Comparison of ENCODE assay signal across 11 mouse cellular contexts in genomic region chr15:81846755-81847154, GRCm38 (mm10). TPM values are rescaled to one million over a fixed set of nuclear protein-coding genes. Genes with fewer than 3 reads are reported as not detected.
DNase-seq lines count a peak whose midpoint lies in the region; ATAC-seq lines count a peak whose summit lies in the region.
"Had no signal": no experiment of that assay in that cellular context is flagged by ENCODE, and none has a peak within 500 bp of the region (broad histone marks: within the 10 kb centered on the region; RNA-seq: fewer than 3 reads in every experiment).

No protein-coding gene starts in this region.

- no peak for ATAC-seq in CD4-positive, CD25-positive, alpha-beta regulatory T cell, adult 4 months
- ATAC-seq: forebrain, embryonic 15.5 days had no signal

- intact Hi-C loops in gastrocnemius, postnatal 14 days (cut with DNase I; ENCODE audit: low total_unique reads): no loop called here

- DNase-seq in gastrocnemius, postnatal 14 days: peak; percentile 47
- no peak for DNase-seq in gastrocnemius, postnatal 10 days
- peak; percentile 45 to 61 for DNase-seq in kidney, postnatal 36 days
- DNase-seq in kidney, adult 18-20 months: no peak
- peak; percentile 75 for DNase-seq in gastrocnemius, postnatal 25 days
- DNase-seq in skeletal muscle tissue, adult 2 months (ENCODE audit: low read depth, low spot score): peak; percentile 85
- DNase-seq: cerebellum, adult 11 months; kidney, adult 11 months; lung, adult 18-20 months had no signal

RNA-seq across cellular contexts. Expression of gene Tob2, which starts 11.8 kb away (rescaled TPM):
- total RNA-seq in gastrocnemius, postnatal 14 days (2021): 100 to 1,000 TPM in 1 of 2 experiments, 10 to 100 TPM in 1; 44.8 to 106 TPM
- total RNA-seq in gastrocnemius, postnatal 10 days (2021): 10 to 100 TPM; 38.1 to 80.4 TPM
- 10 to 100 TPM; 47.4 to 85.8 TPM for total RNA-seq in gastrocnemius, postnatal 25 days (2021)
- 10 to 100 TPM; 37.2 to 42.7 TPM for polyA plus RNA-seq in CD4-positive, CD25-positive, alpha-beta regulatory T cell, adult 4 months (2017; shearing (Covaris generic))

RNA-seq across cellular contexts. Expression of gene Phf5a, which starts 25.0 kb away (rescaled TPM):
- 10 to 100 TPM; 40.8 to 41.2 TPM for total RNA-seq in gastrocnemius, postnatal 14 days (2021)
- total RNA-seq in gastrocnemius, postnatal 10 days (2021): 10 to 100 TPM; 37.4 to 39.6 TPM
- total RNA-seq in gastrocnemius, postnatal 25 days (2021): 10 to 100 TPM; 35.3 to 40.3 TPM
- 100 to 1,000 TPM in 1 of 2 experiments, 10 to 100 TPM in 1; 89.8 to 111 TPM for polyA plus RNA-seq in CD4-positive, CD25-positive, alpha-beta regulatory T cell, adult 4 months (2017; shearing (Covaris generic))

RNA-seq across cellular contexts. Expression of gene Aco2, which starts 25.4 kb away (rescaled TPM):
- total RNA-seq in gastrocnemius, postnatal 14 days (2021): 1,000 to 10,000 TPM in 1 of 2 experiments, 100 to 1,000 TPM in 1; 894 to 1,160 TPM
- total RNA-seq in gastrocnemius, postnatal 10 days (2021): 100 to 1,000 TPM; 789 to 874 TPM
- total RNA-seq in gastrocnemius, postnatal 25 days (2021): 1,000 to 10,000 TPM; 1,158 to 1,247 TPM
- polyA plus RNA-seq in CD4-positive, CD25-positive, alpha-beta regulatory T cell, adult 4 months (2017; shearing (Covaris generic)): 100 to 1,000 TPM in 1 of 2 experiments, 10 to 100 TPM in 1; 94.3 to 166 TPM

RNA-seq across cellular contexts. Expression of gene Tef, which starts 44.5 kb away (rescaled TPM):
- total RNA-seq in gastrocnemius, postnatal 14 days (2021): 100 to 1,000 TPM; 101 to 115 TPM
- total RNA-seq in gastrocnemius, postnatal 10 days (2021): 100 to 1,000 TPM; 127 to 130 TPM
- 100 to 1,000 TPM; 113 to 168 TPM for total RNA-seq in gastrocnemius, postnatal 25 days (2021)
- 10 to 100 TPM; 10.2 to 13.9 TPM for polyA plus RNA-seq in CD4-positive, CD25-positive, alpha-beta regulatory T cell, adult 4 months (2017; shearing (Covaris generic))

Comparison
In these comparisons a context has a peak if more than half of its experiments do, and no peak if none do; other contexts are left out.
1. DNase-seq: peak in gastrocnemius, postnatal 14 days (single experiment), kidney, postnatal 36 days (2 of 2), gastrocnemius, postnatal 25 days (single experiment) and skeletal muscle tissue, adult 2 months (single experiment); none in gastrocnemius, postnatal 10 days (single experiment) and kidney, adult 18-20 months (single experiment).